Mouse (Mus musculus) hematopoietic stem cell, adult 5-6 weeks (primary cell): ENCODE results near the gene Ddx54. TPM values are rescaled to one million over a fixed set of nuclear protein-coding genes. Genes with fewer than 3 reads are reported as not detected.

Source experiments
- ATAC-seq, 2 experiments: fragments of 125-278 bp in 1 of 2; replicated peaks in 1 of 2; 2 replicates each; pipeline ENCODE4 v1.8.0; 2016 to 2017; ENCODE audit warnings: inconsistent platforms in 2 of 2, mild to moderate bottlenecking in 2 of 2, moderate number of reproducible peaks in 2 of 2, low read depth in 1 of 2, moderate TSS enrichment in 1 of 2; ENCODE audit not compliant: low FRiP score in 2 of 2, poor library complexity in 2 of 2, severe bottlenecking in 2 of 2, insufficient read depth in 1 of 2, low TSS enrichment in 1 of 2
- total RNA-seq: library from RNA; stranded (forward); fragments of 172-1452, 232-1000 nt; gene quantifications from 2 replicates; pipeline ENCODE4 v1.2.3, GENCODE M21; 2017

The Ddx54 gene
- total RNA-seq, 1 experiment from 2014 or later, result 46.9 TPM

GRCm38 (mm10) chr5:120649938-120650337 is 37.4 kb downstream of the Ddx54 start:
- no peak for ATAC-seq

DNA sequence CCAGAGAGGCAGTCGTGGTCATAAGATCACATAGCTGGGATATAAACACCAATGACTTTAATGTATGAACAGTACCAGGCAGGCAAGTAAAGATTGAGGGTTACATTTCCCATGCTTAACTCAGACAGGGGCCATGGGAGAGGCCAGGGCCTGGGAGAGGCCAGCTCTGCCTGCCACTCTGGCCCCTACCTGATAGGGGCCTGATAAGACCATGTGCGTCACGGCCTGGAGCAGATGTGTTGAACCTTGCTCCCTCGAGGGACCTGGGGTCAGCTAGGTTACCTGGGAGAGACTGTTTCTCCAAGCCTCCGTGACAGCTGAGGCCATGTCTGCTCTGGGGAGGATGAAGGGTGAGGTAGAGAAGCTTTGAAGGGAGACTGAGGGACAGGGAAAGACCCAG is 38.7 kb downstream of the Ddx54 start:
- ATAC-seq, result no peak

DNA sequence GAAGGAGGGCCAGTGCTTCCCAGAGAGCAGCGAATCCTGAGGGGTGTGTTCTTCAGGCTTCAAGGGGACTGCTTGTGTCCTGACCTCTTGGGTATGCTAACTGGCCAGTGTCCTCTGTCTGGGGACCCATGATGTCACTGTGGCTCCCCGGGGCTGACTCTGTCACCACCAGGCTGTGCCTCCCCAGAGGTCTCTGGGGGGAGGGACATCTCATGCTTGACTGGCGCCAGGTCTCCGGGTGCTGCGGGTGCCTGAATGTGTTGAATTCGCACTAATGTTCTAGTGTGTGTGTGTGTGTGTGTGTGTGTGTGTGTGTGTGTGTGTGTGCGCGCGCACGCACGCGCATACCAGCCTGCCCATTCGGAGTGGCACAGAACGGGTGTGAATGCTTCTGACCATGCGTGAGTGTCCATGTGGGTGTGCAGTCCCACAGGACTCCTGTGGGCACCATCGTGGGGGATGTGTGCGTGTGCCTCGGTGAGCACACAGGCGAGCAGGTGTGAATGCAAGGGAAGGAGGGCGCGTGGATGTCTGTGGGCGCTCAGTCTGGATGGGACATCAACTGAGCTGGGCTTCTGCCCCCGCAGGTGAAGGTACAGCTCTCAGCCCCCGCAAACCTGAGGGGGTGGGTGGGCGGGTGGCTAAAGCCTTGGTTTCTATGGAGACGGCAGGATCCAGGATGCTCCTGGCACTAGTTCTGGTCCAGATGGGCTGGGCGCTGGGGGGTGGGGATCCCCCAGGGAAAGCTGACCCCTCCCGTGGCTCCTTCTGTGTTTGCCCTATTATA is 40.6 kb downstream of the Ddx54 start:
- no peak for ATAC-seq

- no peak for ATAC-seq
Measured at GRCm38 (mm10) chr5:120653873-120654272, 41.3 kb downstream of the Ddx54 start.

- ATAC-seq, result no peak
Measured at GRCm38 (mm10) chr5:120656281-120656751, 43.8 kb downstream of the Ddx54 start.

DNA sequence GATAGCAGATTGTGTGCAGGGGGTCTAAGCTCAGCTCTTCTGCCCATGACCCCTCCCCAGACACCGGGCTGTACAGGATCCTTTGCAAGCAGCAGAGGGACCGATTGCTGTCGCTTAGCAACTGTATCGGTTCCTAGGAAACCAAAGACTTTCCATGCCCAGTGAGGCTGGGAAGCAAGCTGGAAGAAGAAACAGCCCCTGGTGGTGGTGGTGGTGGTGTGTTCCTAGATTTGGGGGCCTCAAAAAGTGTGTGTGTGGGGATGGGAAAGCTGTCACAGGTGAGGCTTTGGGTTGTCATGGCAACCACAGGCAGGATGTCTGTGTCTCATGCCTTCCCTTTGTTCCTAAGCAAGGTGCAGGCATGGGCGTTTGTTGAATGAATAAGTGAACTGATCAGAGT is 48.3 kb downstream of the Ddx54 start:
- ATAC-seq, result no peak

- ATAC-seq, result no peak
Measured at GRCm38 (mm10) chr5:120664888-120665287, 52.3 kb downstream of the Ddx54 start.

DNA sequence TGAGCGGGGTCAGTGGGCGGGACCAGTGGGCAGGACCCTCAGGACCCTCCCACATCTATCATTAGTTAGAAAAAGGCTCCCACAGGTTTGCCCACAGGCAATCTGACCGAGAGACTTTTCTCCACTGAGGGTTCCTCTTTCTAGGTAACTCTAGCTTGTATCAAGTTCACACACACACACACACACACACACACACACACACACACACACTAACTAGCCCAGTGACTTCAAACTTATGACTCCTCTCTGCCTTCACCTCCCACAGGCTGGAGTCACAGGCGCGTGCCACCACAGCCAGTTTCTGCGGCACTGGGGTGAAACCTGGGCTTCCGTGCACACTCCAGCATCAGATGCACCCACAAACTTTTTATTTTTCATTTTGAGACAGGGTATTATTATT is 56.2 kb downstream of the Ddx54 start:
- ATAC-seq, result no peak

- ATAC-seq, result no peak
Measured at GRCm38 (mm10) chr5:120670132-120670531, 57.6 kb downstream of the Ddx54 start.

DNA sequence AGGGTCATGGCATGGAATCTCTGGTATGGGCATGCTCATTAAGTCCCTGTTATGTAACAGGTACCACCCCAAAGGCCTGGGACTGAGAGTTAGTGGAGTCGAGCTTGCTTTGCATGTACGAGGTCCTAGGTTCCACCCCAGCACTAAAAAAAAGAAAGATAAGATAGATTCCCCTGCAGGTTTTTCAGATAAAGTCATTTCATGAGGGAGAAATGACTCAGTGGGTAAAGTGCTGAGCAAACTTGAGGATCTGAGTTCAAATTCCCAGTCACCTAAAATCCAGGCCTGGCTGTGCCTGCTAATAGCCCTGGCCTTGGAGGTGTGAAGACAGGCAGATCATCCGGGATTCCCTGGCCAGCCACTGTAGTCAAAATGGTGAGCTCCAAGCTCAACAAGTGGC is 59.3 kb downstream of the Ddx54 start:
- no peak for ATAC-seq

DNA sequence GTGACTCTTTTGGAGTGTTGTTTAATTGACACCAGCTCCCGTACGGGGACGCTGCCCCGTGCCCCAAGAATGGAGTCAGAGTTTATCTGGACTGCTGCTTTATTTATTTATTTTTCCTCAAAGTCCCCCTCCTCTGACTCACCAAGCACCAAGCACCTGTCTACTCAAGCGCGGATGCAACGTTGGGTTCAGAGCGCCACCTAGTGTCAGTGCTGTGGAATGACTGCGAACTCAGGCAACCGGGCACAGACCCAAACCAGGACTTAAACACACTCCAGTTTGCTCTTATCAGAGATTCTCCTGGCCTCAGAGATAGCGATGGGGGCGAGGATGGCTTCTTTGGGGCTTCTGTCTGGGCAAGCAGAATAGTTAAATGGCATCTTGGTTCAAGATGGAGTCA is 61.1 kb downstream of the Ddx54 start:
- ATAC-seq, result peak; percentile 51 to 61; a peak in 3 of 4 replicates

DNA sequence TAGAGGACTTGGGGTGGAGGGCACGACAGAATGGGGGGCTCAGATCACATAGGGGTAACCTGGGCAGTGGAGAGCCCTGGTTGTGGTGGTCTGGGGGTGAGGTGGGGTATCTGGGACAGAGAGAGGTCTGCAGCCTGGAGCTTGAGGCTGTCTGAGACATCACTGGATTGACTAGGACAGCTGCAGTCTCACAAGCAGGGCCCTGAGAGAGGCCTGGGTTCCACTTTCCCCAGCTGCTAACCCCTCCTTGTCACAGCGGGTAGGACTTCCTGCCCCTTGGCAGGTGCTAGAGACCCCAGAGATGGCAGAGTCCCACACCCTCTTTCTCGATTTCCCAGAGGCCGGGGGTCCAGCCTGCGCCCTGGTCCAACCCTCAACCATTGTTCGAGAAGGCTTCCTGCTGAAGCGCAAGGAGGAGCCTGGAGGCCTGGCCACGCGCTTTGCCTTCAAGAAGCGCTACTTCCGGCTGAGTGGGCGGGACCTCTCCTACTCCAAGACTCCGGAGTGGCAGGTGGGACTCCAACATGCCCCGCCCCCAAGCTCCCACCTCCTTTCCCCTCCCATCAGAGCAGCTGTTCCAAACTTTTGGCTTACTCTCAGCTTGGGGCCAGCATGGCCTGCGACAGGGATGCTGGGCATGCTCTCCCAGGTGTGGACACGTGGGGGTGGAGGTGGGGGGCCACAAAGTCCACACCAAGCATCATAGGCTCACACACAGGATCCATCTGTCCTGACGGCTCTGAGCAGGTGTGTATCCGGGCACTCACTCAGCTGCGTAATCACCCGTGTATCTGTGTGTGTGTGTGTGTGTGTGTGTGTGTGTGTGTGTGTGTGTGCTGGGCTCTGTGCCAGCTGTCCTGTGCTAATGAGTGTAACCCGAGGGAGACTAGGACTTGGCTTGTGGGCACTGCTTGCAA is 61.9 kb downstream of the Ddx54 start:
- no peak for ATAC-seq

DNA sequence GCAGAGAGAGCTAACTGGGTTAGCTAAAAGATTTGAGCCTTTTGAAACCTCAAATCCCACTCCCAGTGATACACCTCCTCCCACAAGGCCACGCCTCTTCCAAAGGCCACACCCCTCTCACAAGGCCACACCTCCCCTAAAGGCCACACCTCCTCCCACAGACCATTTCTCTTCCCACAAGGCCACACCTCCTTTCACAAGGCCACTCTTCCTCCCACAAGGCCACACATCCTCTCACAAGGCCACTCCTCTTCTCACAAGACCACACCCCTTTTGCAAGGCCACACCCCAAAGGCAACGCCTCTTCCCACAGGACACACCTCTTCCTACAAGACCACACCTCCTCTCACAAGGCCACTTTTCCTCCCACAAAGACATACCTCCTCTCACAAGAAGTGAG is 65.0 kb downstream of the Ddx54 start:
- ATAC-seq, result 0 out of 4 replicates have a peak, but pooled peaks of 1 of the 2 experiments have one; percentile 19

Other genes starting within 250 kb of the Ddx54 start
- not detected in 2 replicates for gene Lhx5, start 181.0 kb upstream of the Ddx54 start, total RNA-seq
- 9.1 and 26.1 TPM in 2 replicates for gene Sdsl, start 139.9 kb upstream of the Ddx54 start, total RNA-seq
- not detected in 2 replicates for gene Sds, start 136.2 kb upstream of the Ddx54 start, total RNA-seq
- 7.4 and 7.9 TPM in 2 replicates for gene Plbd2, start 109.1 kb upstream of the Ddx54 start, total RNA-seq
- 8.4 and 13.2 TPM in 2 replicates for gene Slc8b1, start 101.6 kb upstream of the Ddx54 start, total RNA-seq
- gene Tpcn1, start 24.1 kb upstream of the Ddx54 start, total RNA-seq, result 7.3 and 9.8 TPM in 2 replicates
- not detected in 2 replicates for gene Iqcd, start 23.7 kb upstream of the Ddx54 start, total RNA-seq
- 1.8 TPM in 2 replicates for gene Rita1, start 150 bp upstream of the Ddx54 start, total RNA-seq
- not detected in 2 replicates for gene Cfap73, start 21.5 kb downstream of the Ddx54 start, total RNA-seq
- gene Rasal1, start 36.1 kb downstream of the Ddx54 start, total RNA-seq, result 2.9 and 3.4 TPM in 2 replicates
- gene Dtx1, start 99.2 kb downstream of the Ddx54 start, total RNA-seq, result not detected in 2 replicates
- gene Oas2, start 137.1 kb downstream of the Ddx54 start, total RNA-seq, result 3.7 and 6.8 TPM in 2 replicates
- gene Oas3, start 164.9 kb downstream of the Ddx54 start, total RNA-seq, result 8.6 and 13.6 TPM in 2 replicates
- gene Oas1e, start 182.8 kb downstream of the Ddx54 start, total RNA-seq, result 0.19 and 0.30 TPM in 2 replicates
- gene Oas1c, start 199.8 kb downstream of the Ddx54 start, total RNA-seq, result 2.0 and 10.4 TPM in 2 replicates
- gene Oas1f, start 234.6 kb downstream of the Ddx54 start, total RNA-seq, result not detected in 2 replicates
- not detected in 2 replicates for gene Oas1h, start 248.7 kb downstream of the Ddx54 start, total RNA-seq